Mouse (Mus musculus) erythroblast, embryonic 14.5 days (primary cell): ENCODE data around the gene Map2k7.

Source experiments
- GATA1 ChIP-seq: IDR thresholded peaks from 2 replicates; pipeline ENCODE4 v1.6.1; 2012; ENCODE audit warnings: low read length, inconsistent platforms, mixed read lengths
- TAL1 ChIP-seq: IDR thresholded peaks from 3 replicates; pipeline ENCODE4 v1.6.1; 2012; ENCODE audit warnings: low read length, inconsistent platforms, mixed read lengths

DNA sequence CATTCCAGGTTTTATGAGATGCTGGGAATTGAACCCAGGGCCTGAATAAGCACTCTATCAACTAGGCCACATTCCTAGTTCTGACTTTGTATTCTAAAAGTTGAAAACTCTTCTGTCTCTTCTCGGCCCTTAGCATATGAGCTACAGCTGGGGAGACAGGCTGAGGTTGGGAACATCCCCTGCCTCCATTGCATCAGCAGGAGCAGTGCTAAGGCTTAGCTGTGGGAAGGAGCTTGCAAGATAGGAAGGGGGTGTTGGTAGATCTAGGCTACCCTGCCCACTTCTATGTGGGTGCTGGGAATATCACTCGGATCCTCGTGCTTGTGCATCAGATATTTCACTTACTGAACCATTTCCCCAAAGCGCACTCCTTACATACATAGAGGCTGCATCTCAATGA is 10.6 kb upstream of the Map2k7 start:
- TF ChIP-seq GATA1, result no peak
- TF ChIP-seq TAL1, result no peak
